Mouse (Mus musculus): ENCODE measurements around the gene Tbx10. TPM values are rescaled to one million over a fixed set of nuclear protein-coding genes. Genes with fewer than 3 reads are reported as not detected.
"Not testable (repeated sequence)": the region's sequence is repeated elsewhere in the genome, so short reads cannot be mapped to it uniquely, and the experiment has no call there.

The Tbx10 gene
- polyA plus RNA-seq, 1 experiment from 2014 or later = 0.61 TPM

- TF ChIP-seq CTCF (IDR thresholded peaks at IDR 0.05; ENCODE audit: low read depth) = no peak
- Histone ChIP-seq H3K4me2 (replicated peaks; ENCODE audit: low read depth) (no peak overlapping the region), H3K4me3 (ENCODE audit: low read depth, low read length) (no peak overlapping the region), H3K36me3 (ENCODE audit: control insufficient read depth, insufficient read depth) (no peaks in the 10 kb centered on the region), H3K9me3 (ENCODE audit: control insufficient read depth) (0 out of 2 replicates have a peak, but pooled peaks cover 4% of the 10 kb centered on the region), H3K9ac (ENCODE audit: low read depth, low read length) (no peak overlapping the region), H3K27ac (ENCODE audit: low read depth, low read length) (no peak overlapping the region), H3K4me1 (replicated peaks; ENCODE audit: control insufficient read depth, insufficient read depth, low read length) (no peaks in the 10 kb centered on the region), H3K27me3 (replicated peaks; ENCODE audit: control insufficient read depth, insufficient read depth, low read length) (no peaks in the 10 kb centered on the region)
- no peak for ATAC-seq
Observed at GRCm38 (mm10) chr19:4027576-4027975, 35.0 kb downstream of the Tbx10 start.

- no peak overlapping the region for H3K9ac ChIP-seq (ENCODE audit: low read depth, low read length)
- H3K4me1 ChIP-seq (replicated peaks; ENCODE audit: control insufficient read depth, insufficient read depth, low read length) = 0 out of 2 replicates have a peak, but pooled peaks cover 3% of the 10 kb centered on the region
- no peaks in the 10 kb centered on the region for H3K9me3 ChIP-seq (ENCODE audit: control insufficient read depth)
- no peak for ATAC-seq
- H3K4me2 ChIP-seq (replicated peaks; ENCODE audit: low read depth) = no peak overlapping the region
- H3K27ac ChIP-seq (ENCODE audit: low read depth, low read length) = peak overlapping the region; percentile 50; the same call in 1 of the 2 replicates
- H3K4me3 ChIP-seq (ENCODE audit: low read depth, low read length) = no peak overlapping the region
- no peaks in the 10 kb centered on the region for H3K27me3 ChIP-seq (replicated peaks; ENCODE audit: control insufficient read depth, insufficient read depth, low read length)
- WGBS = 64% methylated on average over 7 of the region's 7 CpGs
- TF ChIP-seq CTCF (IDR thresholded peaks at IDR 0.05; ENCODE audit: low read depth) = no peak
- H3K36me3 ChIP-seq (ENCODE audit: control insufficient read depth, insufficient read depth) = no peaks in the 10 kb centered on the region
Observed at GRCm38 (mm10) chr19:4032668-4033067, 40.1 kb downstream of the Tbx10 start.

GRCm38 (mm10) chr19:4033298-4033697 is 40.7 kb downstream of the Tbx10 start:
- no peak overlapping the region for H3K9ac ChIP-seq (ENCODE audit: low read depth, low read length)
- peak overlapping the region; percentile 57; the same call in 1 of the 2 replicates for H3K27ac ChIP-seq (ENCODE audit: low read depth, low read length)
- no peak for TF ChIP-seq CTCF (IDR thresholded peaks at IDR 0.05; ENCODE audit: low read depth)
- peak; percentile 35; the same call in 1 of the 2 replicates for ATAC-seq
- H3K4me2 ChIP-seq (replicated peaks; ENCODE audit: low read depth) = no peak overlapping the region; the same call in 1 of the 2 replicates
- H3K27me3 ChIP-seq (replicated peaks; ENCODE audit: control insufficient read depth, insufficient read depth, low read length) = no peaks in the 10 kb centered on the region
- 0 out of 2 replicates have a peak, but pooled peaks cover 3% of the 10 kb centered on the region for H3K4me1 ChIP-seq (replicated peaks; ENCODE audit: control insufficient read depth, insufficient read depth, low read length)
- H3K36me3 ChIP-seq (ENCODE audit: control insufficient read depth, insufficient read depth) = no peaks in the 10 kb centered on the region
- H3K9me3 ChIP-seq (ENCODE audit: control insufficient read depth) = no peaks in the 10 kb centered on the region
- H3K4me3 ChIP-seq (ENCODE audit: low read depth, low read length) = no peak overlapping the region
- 28% methylated on average over 3 of the region's 3 CpGs for WGBS

DNA sequence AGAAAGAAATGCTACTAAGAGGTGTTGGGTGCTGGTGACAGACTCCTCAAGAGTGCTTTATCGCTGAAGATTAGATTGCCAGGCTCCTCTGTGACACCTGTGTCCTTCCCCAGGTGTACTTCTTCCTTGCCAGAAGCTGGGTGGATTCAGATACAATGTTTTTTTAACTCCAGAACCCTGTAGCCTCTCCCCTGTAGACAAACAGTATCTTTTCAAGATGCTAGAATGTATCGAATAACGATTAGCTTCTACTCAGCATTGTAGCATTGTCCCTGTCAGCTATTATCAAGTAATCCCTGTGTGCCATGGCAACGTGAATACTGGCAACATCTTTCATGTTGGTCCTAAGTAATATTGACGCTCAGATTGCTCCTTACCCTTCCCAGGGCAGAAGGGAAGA is 41.2 kb downstream of the Tbx10 start:
- Histone ChIP-seq H3K9me3 (ENCODE audit: control insufficient read depth) (no peaks in the 10 kb centered on the region), H3K27me3 (replicated peaks; ENCODE audit: control insufficient read depth, insufficient read depth, low read length) (no peaks in the 10 kb centered on the region), H3K4me3 (ENCODE audit: low read depth, low read length) (no peak overlapping the region), H3K4me1 (replicated peaks; ENCODE audit: control insufficient read depth, insufficient read depth, low read length) (0 out of 2 replicates have a peak, but pooled peaks cover 3% of the 10 kb centered on the region), H3K36me3 (ENCODE audit: control insufficient read depth, insufficient read depth) (no peaks in the 10 kb centered on the region), H3K4me2 (replicated peaks; ENCODE audit: low read depth) (no peak overlapping the region), H3K9ac (ENCODE audit: low read depth, low read length) (0 out of 2 replicates have a peak overlapping the region, but pooled peaks have one; percentile 1), H3K27ac (ENCODE audit: low read depth, low read length) (peak overlapping the region; percentile 57; the same call in 1 of the 2 replicates)
- no peak for TF ChIP-seq CTCF (IDR thresholded peaks at IDR 0.05; ENCODE audit: low read depth)
- WGBS = 35% methylated on average over 5 of the region's 5 CpGs
- no peak for ATAC-seq

DNA sequence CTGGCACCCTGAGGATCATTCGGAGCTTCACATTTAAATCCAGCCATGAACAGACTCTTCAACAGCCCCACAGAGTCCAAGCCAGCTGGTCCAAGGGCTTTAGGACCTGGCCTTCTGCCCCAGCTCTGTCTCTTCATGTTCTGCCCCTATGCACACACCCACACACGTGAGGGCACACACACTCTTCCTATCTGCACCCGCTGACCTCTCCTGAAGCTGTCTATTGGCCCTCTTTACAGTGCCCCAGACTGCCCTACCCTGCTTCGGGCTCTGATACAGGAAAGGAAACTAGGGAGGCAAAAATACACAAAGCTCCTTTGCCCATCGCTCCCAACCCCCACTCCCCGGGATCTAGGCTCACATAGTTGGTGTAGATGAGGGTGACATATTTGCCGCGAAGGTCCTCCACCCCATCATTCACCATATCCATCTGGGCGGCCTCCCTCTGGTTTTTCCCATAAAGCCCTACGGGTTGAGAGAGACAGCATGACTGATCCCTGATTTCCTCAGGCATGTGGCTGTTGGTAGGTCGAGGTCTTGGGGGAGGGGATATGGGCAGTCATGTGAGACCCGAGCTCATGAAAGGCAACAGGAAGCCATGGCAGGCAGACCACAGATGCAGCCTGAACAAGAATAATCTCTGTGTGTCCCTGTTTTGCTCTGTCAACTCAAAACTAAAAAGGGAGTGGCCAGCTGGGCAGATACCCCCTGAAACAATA is 43.9 kb downstream of the Tbx10 start:
- 50% methylated on average over 12 of the region's 12 CpGs for WGBS
- H3K4me3 ChIP-seq (ENCODE audit: low read depth, low read length) = peak overlapping the region; percentile 16
- ATAC-seq = peak; percentile 87
- H3K9me3 ChIP-seq (ENCODE audit: control insufficient read depth) = no peaks in the 10 kb centered on the region
- TF ChIP-seq CTCF (IDR thresholded peaks at IDR 0.05; ENCODE audit: low read depth) = no peak
- H3K9ac ChIP-seq (ENCODE audit: low read depth, low read length) = no peak overlapping the region
- 0 out of 2 replicates have a peak, but pooled peaks cover 3% of the 10 kb centered on the region for H3K4me1 ChIP-seq (replicated peaks; ENCODE audit: control insufficient read depth, insufficient read depth, low read length)
- H3K4me2 ChIP-seq (replicated peaks; ENCODE audit: low read depth) = peak overlapping the region; percentile 55
- no peaks in the 10 kb centered on the region for H3K27me3 ChIP-seq (replicated peaks; ENCODE audit: control insufficient read depth, insufficient read depth, low read length)
- no peaks in the 10 kb centered on the region for H3K36me3 ChIP-seq (ENCODE audit: control insufficient read depth, insufficient read depth)
- H3K27ac ChIP-seq (ENCODE audit: low read depth, low read length) = peak overlapping the region; percentile 74

- not testable (repeated sequence) for ATAC-seq; H3K27me3 ChIP-seq (replicated peaks; ENCODE audit: control insufficient read depth, insufficient read depth, low read length); H3K9me3 ChIP-seq (ENCODE audit: control insufficient read depth); H3K36me3 ChIP-seq (ENCODE audit: control insufficient read depth, insufficient read depth); H3K4me1 ChIP-seq (replicated peaks; ENCODE audit: control insufficient read depth, insufficient read depth, low read length)
- Histone ChIP-seq H3K4me2 (replicated peaks; ENCODE audit: low read depth) (peak overlapping the region; percentile 71), H3K27ac (ENCODE audit: low read depth, low read length) (peak overlapping the region; percentile 65), H3K4me3 (ENCODE audit: low read depth, low read length) (peak overlapping the region; percentile 53), H3K9ac (ENCODE audit: low read depth, low read length) (peak overlapping the region; percentile 59)
- 18% methylated on average over 7 of the region's 8 CpGs for WGBS
Observed at GRCm38 (mm10) chr19:4037154-4037787, 44.7 kb downstream of the Tbx10 start.

Measured in intestine, postnatal 0 days (tissue).